Mouse (Mus musculus) spleen, postnatal 10 days (tissue): ENCODE measurements around the gene Snx3.

Source experiments
- DNase-seq, 2 experiments: peaks; one replicate each; pipeline ENCODE4 v3.0.0; 2021 to 2022; ENCODE audit warnings: low spot score in 2 of 2

Gene Snx3

GRCm38 (mm10) chr10:42578281-42578675 is 76.4 kb downstream of the Snx3 start:
- DNase-seq = no peak

GRCm38 (mm10) chr10:42578698-42579474 is 77.1 kb downstream of the Snx3 start:
- no peak for DNase-seq

- DNase-seq = no peak
These were observed 77.8 kb downstream of the Snx3 start for GRCm38 (mm10) chr10:42579475-42580130.

GRCm38 (mm10) chr10:42580131-42580950 is 78.5 kb downstream of the Snx3 start:
- no peak for DNase-seq

- no peak for DNase-seq
These were observed 79.1 kb downstream of the Snx3 start for GRCm38 (mm10) chr10:42580951-42581277.

- DNase-seq = no peak
These were observed 80.1 kb downstream of the Snx3 start for GRCm38 (mm10) chr10:42581694-42582565.

- DNase-seq = no peak
These were observed 80.8 kb downstream of the Snx3 start for GRCm38 (mm10) chr10:42582566-42583110.

- no peak for DNase-seq
These were observed 81.5 kb downstream of the Snx3 start, which contains the start of the genes Nr2e1 and Ostm1 for GRCm38 (mm10) chr10:42583157-42583872. Gene Nr2e1 (minus strand): TSS chr10:42583632. Gene Ostm1 (plus strand): TSS chr10:42583822.

GRCm38 (mm10) chr10:42583902-42584435 is 82.1 kb downstream of the Snx3 start:
- no peak for DNase-seq

GRCm38 (mm10) chr10:42584436-42584983 is 82.7 kb downstream of the Snx3 start:
- DNase-seq = no peak
